Mouse (Mus musculus) Patski (cell line): ENCODE measurements at regions not wholly inside any gene's neighbourhood (a gene's known extent, or its start where the extent isn't known, plus 50 kb on each side); places are given as distances from the start of the nearest gene placed in this dataset.

Experiments
- ATAC-seq: fragments of 100-300 bp; one replicate; pipeline ENCODE4 v1.8.0; 2021
- CTCF ChIA-PET: fragments of 350-600 bp; sonication (Branson Sonifier 250); formaldehyde crosslinking; loops from one replicate; lab custom pipeline; 2022; ENCODE audit warnings: inconsistent platforms; lab: Charles Lee
- POLR2A ChIA-PET: fragments of 350-600 bp; sonication (Branson Sonifier 250); formaldehyde crosslinking; loops from one replicate; lab custom pipeline; 2022; ENCODE audit warnings: antibody characterized with exemption, inconsistent platforms; lab: Charles Lee
- DNase-seq: peaks from one replicate; pipeline ENCODE4 v3.0.0-alpha.2; 2011; ENCODE audit warnings: low read depth, low spot score
- H3K27me3 ChIP-seq: fragments of 371-371 bp; one replicate; pipeline ENCODE4 v1.5.1; 2021
- CTCF ChIP-seq: fragments of 100-300 bp; IDR thresholded peaks from one replicate; pipeline ENCODE4 v1.5.1; 2021
- in situ Hi-C: fragments of 300-500 bp; cut with MboI; formaldehyde crosslinking; loops from 3 replicates; pipeline ENCODE4 v1.11.1; 2018; ENCODE audit warnings: low pct_unique_long_range_greater_than_20kb, mixed read lengths

- no peak for ATAC-seq
- H3K27me3 ChIP-seq = no peaks in the 10 kb centered on the region
- in situ Hi-C loops = no loop called here
- no peak for DNase-seq
- ChIA-PET POLR2A (no interaction called here), CTCF (no interaction called here)
- TF ChIP-seq CTCF = no peak
Observed at GRCm38 (mm10) chr4:54026919-54027318, 201.1 kb downstream of the Tmem38b start.

GRCm38 (mm10) chr4:54027565-54028237, 201.9 kb downstream of the Tmem38b start:
- TF ChIP-seq CTCF = no peak
- in situ Hi-C loops = no loop called here
- POLR2A ChIA-PET = no interaction called here
- ATAC-seq = no peak
- CTCF ChIA-PET = no interaction called here
- DNase-seq = no peak
- H3K27me3 ChIP-seq = no peaks in the 10 kb centered on the region

- in situ Hi-C loops = no loop called here
Observed at GRCm38 (mm10) chr4:54045258-54046029, 219.6 kb downstream of the Tmem38b start.

GRCm38 (mm10) chr4:54064331-54064730, 238.5 kb downstream of the Tmem38b start:
- in situ Hi-C loops = no loop called here
- no peak for TF ChIP-seq CTCF
- POLR2A ChIA-PET = interaction anchor here (0.6 kb wide), 1 partner anchor 427 kb away, joined by 3 read pairs; no protein-coding TSS in a partner anchor
- DNase-seq (no peak), ATAC-seq (no peak)
- no peaks in the 10 kb centered on the region for H3K27me3 ChIP-seq
- CTCF ChIA-PET = no interaction called here

More at GRCm38 (mm10) chr4:54045258-54046029, 219.6 kb downstream of the Tmem38b start:
- no peak for TF ChIP-seq CTCF
- ATAC-seq (no peak), DNase-seq (no peak)
- ChIA-PET POLR2A (no interaction called here), CTCF (no interaction called here)
- H3K27me3 ChIP-seq = no peaks in the 10 kb centered on the region

- DNase-seq (no peak), ATAC-seq (no peak)
- no peak for TF ChIP-seq CTCF
- in situ Hi-C loops = no loop called here
- POLR2A ChIA-PET = interaction anchor here (0.5 kb wide), 1 partner anchor 245 kb away, joined by 6 read pairs; no protein-coding TSS in a partner anchor
- CTCF ChIA-PET = no interaction called here
- no peaks in the 10 kb centered on the region for H3K27me3 ChIP-seq
Observed at GRCm38 (mm10) chr4:54071951-54072350, 246.1 kb downstream of the Tmem38b start.

GRCm38 (mm10) chr4:54072482-54072881, 246.6 kb downstream of the Tmem38b start:
- ATAC-seq = no peak
- no peak for DNase-seq
- no peaks in the 10 kb centered on the region for H3K27me3 ChIP-seq
- CTCF ChIA-PET = no interaction called here
- in situ Hi-C loops = no loop called here
- TF ChIP-seq CTCF = no peak
- POLR2A ChIA-PET = no interaction called here

GRCm38 (mm10) chr4:54072932-54073331, 247.1 kb downstream of the Tmem38b start:
- ATAC-seq (no peak), DNase-seq (no peak)
- TF ChIP-seq CTCF = no peak
- H3K27me3 ChIP-seq = no peaks in the 10 kb centered on the region
- CTCF ChIA-PET = no interaction called here
- POLR2A ChIA-PET = no interaction called here
- in situ Hi-C loops = no loop called here

GRCm38 (mm10) chr4:54073483-54073882, 247.6 kb downstream of the Tmem38b start:
- in situ Hi-C loops = no loop called here
- POLR2A ChIA-PET = no interaction called here

GRCm38 (mm10) chr4:54074226-54074625, 248.4 kb downstream of the Tmem38b start:
- POLR2A ChIA-PET = no interaction called here
- DNase-seq (no peak), ATAC-seq (no peak)
- in situ Hi-C loops = no loop called here
- TF ChIP-seq CTCF = no peak
- no peaks in the 10 kb centered on the region for H3K27me3 ChIP-seq
- CTCF ChIA-PET = no interaction called here

More at GRCm38 (mm10) chr4:54073483-54073882, 247.6 kb downstream of the Tmem38b start:
- ATAC-seq (no peak), DNase-seq (no peak)
- H3K27me3 ChIP-seq = no peaks in the 10 kb centered on the region
- no peak for TF ChIP-seq CTCF
- CTCF ChIA-PET = no interaction called here

GRCm38 (mm10) chr4:54080526-54080925, 254.7 kb downstream of the Tmem38b start:
- no peaks in the 10 kb centered on the region for H3K27me3 ChIP-seq
- no peak for TF ChIP-seq CTCF
- in situ Hi-C loops = no loop called here
- ChIA-PET POLR2A (interaction anchor here (0.6 kb wide), 1 partner anchor 13 kb away, joined by 4 read pairs; no protein-coding TSS in a partner anchor), CTCF (no interaction called here)
- DNase-seq (no peak), ATAC-seq (no peak)

GRCm38 (mm10) chr4:54081411-54081810, 255.6 kb downstream of the Tmem38b start:
- DNase-seq (no peak), ATAC-seq (no peak)
- POLR2A ChIA-PET = no interaction called here
- CTCF ChIA-PET = no interaction called here
- in situ Hi-C loops = no loop called here
- no peak for TF ChIP-seq CTCF
- no peaks in the 10 kb centered on the region for H3K27me3 ChIP-seq
